Mouse (Mus musculus) heart, adult 2 months (tissue): ENCODE measurements around the gene Lhx4.

Experiments
- CTCF ChIP-seq: fragments of 200-600 bp; IDR thresholded peaks from 2 replicates; pipeline ENCODE4 v1.8.1; 2022; ENCODE audit warnings: antibody characterized with exemption, mild to moderate bottlenecking, moderate library complexity
- POLR2A ChIP-seq: fragments of 200-500 bp; IDR thresholded peaks from 2 replicates; pipeline ENCODE4 v1.6.1; 2011; ENCODE audit warnings: mild to moderate bottlenecking, low read depth, low read length, control low read depth; ENCODE audit not compliant: insufficient read depth

GRCm38 (mm10) chr1:155731156-155731555 is 20.3 kb downstream of the Lhx4 start:
- TF ChIP-seq POLR2A (no peak), CTCF (no peak)
